Mouse (Mus musculus): ENCODE data around the gene Nr1h2. TPM values are rescaled to one million over a fixed set of nuclear protein-coding genes. Genes with fewer than 3 reads are reported as not detected.
A peak's percentile ranks its signal among the peaks of the same experiment; 100 is the strongest.

The Nr1h2 gene
- polyA plus RNA-seq, 1 experiment from 2014 or later = 62.0 TPM

DNA sequence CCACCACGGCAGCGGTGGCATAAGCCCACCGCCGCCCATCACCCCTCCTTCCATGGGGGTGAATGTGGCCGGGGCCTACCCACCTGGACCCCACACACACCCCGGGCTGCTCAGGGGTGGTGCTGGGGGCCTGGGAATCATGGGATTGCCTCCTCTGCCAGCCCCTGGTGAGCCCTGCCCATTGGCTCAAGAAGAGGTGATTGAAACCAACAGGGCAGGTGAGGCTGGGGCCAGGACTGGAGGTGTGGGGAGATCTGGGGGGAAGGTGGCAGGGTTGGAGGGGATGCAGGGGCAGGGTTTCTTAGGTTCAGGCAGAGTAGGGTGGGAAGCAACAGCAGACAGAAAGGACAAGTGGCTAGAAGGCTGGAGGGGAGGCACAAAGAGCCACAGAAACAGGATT lies 42.3 kb upstream of the Nr1h2 start:
- Histone ChIP-seq H3K36me3 (ENCODE audit: control insufficient read depth, insufficient read depth, low read length) (peaks cover 4% of the 10 kb centered on the region; the same call in 1 of the 2 replicates), H3K27me3 (ENCODE audit: control insufficient read depth, insufficient read depth, low read length) (peaks cover 21% of the 10 kb centered on the region), H3K9ac (replicated peaks; ENCODE audit: low read length) (no peak overlapping the region), H3K4me3 (replicated peaks; ENCODE audit: low read depth, low read length) (no peak overlapping the region), H3K9me3 (ENCODE audit: control insufficient read depth, low read length) (no peaks in the 10 kb centered on the region), H3K4me2 (ENCODE audit: low read length) (no peak overlapping the region), H3K4me1 (ENCODE audit: control insufficient read depth, insufficient read depth, low read length) (peaks cover 25% of the 10 kb centered on the region), H3K27ac (replicated peaks; ENCODE audit: low read depth, low read length) (no peak overlapping the region)
- WGBS = 96% methylated on average over 6 of the region's 6 CpGs
- ATAC-seq (ENCODE audit: low FRiP score, low TSS enrichment) = no peak
- no peak for DNase-seq

DNA sequence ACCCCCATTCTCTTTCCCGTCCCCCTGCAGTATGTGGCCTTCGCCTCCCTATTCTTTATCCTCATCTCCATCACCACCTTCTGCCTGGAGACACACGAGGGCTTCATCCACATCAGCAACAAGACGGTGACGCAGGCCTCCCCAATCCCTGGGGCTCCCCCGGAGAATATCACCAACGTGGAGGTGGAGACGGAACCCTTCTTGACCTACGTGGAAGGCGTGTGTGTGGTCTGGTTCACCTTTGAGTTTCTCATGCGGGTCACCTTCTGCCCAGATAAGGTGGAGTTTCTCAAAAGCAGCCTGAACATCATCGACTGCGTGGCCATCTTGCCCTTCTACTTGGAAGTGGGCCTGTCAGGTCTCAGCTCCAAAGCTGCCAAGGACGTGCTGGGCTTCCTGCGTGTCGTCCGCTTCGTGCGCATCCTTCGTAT lies 41.4 kb upstream of the Nr1h2 start:
- DNase-seq (no peak), ATAC-seq (ENCODE audit: low FRiP score, low TSS enrichment) (no peak)
- no peak overlapping the region for H3K4me3 ChIP-seq (replicated peaks; ENCODE audit: low read depth, low read length)
- no peak overlapping the region for H3K9ac ChIP-seq (replicated peaks; ENCODE audit: low read length)
- H3K4me1 ChIP-seq (ENCODE audit: control insufficient read depth, insufficient read depth, low read length) = peaks cover 25% of the 10 kb centered on the region
- 0 out of 2 replicates have a peak overlapping the region, but pooled peaks have one; percentile 74 for H3K27ac ChIP-seq (replicated peaks; ENCODE audit: low read depth, low read length)
- no peaks in the 10 kb centered on the region for H3K9me3 ChIP-seq (ENCODE audit: control insufficient read depth, low read length)
- 94% methylated on average over 20 of the region's 20 CpGs for WGBS
- H3K36me3 ChIP-seq (ENCODE audit: control insufficient read depth, insufficient read depth, low read length) = peaks cover 4% of the 10 kb centered on the region; the same call in 1 of the 2 replicates
- H3K27me3 ChIP-seq (ENCODE audit: control insufficient read depth, insufficient read depth, low read length) = peaks cover 19% of the 10 kb centered on the region
- H3K4me2 ChIP-seq (ENCODE audit: low read length) = no peak overlapping the region

DNA sequence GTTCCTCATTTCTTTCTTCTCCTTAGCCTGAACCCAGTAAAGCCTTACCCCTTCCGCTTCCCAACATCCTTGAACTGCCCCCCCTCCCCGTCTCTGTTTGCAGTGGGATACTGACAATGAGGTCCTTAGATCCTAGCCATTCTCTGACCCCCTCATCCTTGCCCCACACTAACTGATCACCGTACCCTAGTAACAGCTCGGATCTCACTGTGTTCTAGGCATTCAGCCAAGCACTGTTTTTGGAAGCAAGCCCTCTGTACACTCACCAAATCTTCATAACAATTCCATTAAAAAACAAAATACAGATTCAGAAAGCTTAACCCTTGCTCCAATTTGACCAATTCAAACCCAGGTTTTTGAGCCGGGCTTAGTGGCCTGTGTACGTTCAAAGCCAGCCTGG lies 40.5 kb upstream of the Nr1h2 start:
- Histone ChIP-seq H3K27ac (replicated peaks; ENCODE audit: low read depth, low read length) (peak overlapping the region; percentile 74), H3K4me1 (ENCODE audit: control insufficient read depth, insufficient read depth, low read length) (peaks cover 32% of the 10 kb centered on the region), H3K9me3 (ENCODE audit: control insufficient read depth, low read length) (no peaks in the 10 kb centered on the region), H3K4me2 (ENCODE audit: low read length) (peak overlapping the region; percentile 96), H3K36me3 (ENCODE audit: control insufficient read depth, insufficient read depth, low read length) (peaks cover 4% of the 10 kb centered on the region; the same call in 1 of the 2 replicates), H3K9ac (replicated peaks; ENCODE audit: low read length) (peak overlapping the region; percentile 55), H3K4me3 (replicated peaks; ENCODE audit: low read depth, low read length) (peak overlapping the region; percentile 66), H3K27me3 (ENCODE audit: control insufficient read depth, insufficient read depth, low read length) (peaks cover 19% of the 10 kb centered on the region)
- ATAC-seq (ENCODE audit: low FRiP score, low TSS enrichment) (no peak), DNase-seq (peak; percentile 65)
- whole genome bisulfite sequencing = 41% methylated on average over 6 of the region's 6 CpGs

DNA sequence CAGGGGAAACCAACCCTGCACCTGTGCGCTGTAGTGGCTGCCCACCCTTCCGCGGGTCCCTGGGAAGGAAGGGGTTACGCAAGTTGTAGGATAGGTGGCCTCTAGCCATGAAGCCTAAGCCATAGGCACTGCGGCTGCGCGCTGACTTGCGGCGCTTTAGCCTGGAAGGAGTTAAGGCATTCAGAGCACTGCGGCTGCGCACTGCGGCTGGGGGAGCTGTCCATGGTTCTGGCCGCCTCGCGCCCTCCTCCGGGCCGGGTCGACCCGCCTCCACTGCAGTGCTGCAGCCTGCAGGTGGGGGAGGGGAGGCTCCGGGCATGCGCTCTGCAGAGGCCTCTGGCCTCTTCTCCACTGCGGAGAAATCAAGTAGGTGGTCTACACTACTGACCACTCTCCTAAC lies 40.0 kb upstream of the Nr1h2 start:
- peak overlapping the region; percentile 55 for H3K9ac ChIP-seq (replicated peaks; ENCODE audit: low read length)
- WGBS = under 1% methylated on average over 22 of the region's 22 CpGs
- H3K4me1 ChIP-seq (ENCODE audit: control insufficient read depth, insufficient read depth, low read length) = peaks cover 35% of the 10 kb centered on the region
- peak overlapping the region; percentile 74 for H3K27ac ChIP-seq (replicated peaks; ENCODE audit: low read depth, low read length)
- H3K4me2 ChIP-seq (ENCODE audit: low read length) = peak overlapping the region; percentile 96
- H3K27me3 ChIP-seq (ENCODE audit: control insufficient read depth, insufficient read depth, low read length) = peaks cover 19% of the 10 kb centered on the region
- H3K36me3 ChIP-seq (ENCODE audit: control insufficient read depth, insufficient read depth, low read length) = peaks cover 4% of the 10 kb centered on the region; the same call in 1 of the 2 replicates
- DNase-seq (peak; percentile 97), ATAC-seq (ENCODE audit: low FRiP score, low TSS enrichment) (peak; percentile 63)
- no peaks in the 10 kb centered on the region for H3K9me3 ChIP-seq (ENCODE audit: control insufficient read depth, low read length)
- H3K4me3 ChIP-seq (replicated peaks; ENCODE audit: low read depth, low read length) = peak overlapping the region; percentile 66

DNA sequence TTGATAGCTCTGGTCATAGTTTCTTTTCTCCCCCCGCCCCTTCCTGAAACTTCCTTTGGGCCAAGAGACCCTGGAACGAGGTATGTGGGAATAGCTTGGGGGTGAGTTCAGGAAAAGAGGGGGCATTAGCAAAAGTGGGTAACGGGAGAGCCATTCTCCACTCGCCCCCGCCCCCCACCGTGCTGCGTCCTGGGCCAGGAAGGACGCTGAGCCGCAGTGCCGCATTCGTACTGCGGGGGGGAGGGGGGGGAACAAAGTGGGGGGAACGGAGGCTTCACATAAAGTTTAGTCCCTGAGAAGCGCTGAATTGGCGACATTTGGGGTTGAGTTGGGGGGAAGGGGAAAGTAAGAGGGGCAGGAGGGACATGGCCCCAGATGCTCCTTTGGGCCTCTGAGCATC lies 39.3 kb upstream of the Nr1h2 start:
- Histone ChIP-seq H3K4me2 (ENCODE audit: low read length) (peak overlapping the region; percentile 96), H3K36me3 (ENCODE audit: control insufficient read depth, insufficient read depth, low read length) (peaks cover 4% of the 10 kb centered on the region; the same call in 1 of the 2 replicates), H3K4me3 (replicated peaks; ENCODE audit: low read depth, low read length) (peak overlapping the region; percentile 66), H3K4me1 (ENCODE audit: control insufficient read depth, insufficient read depth, low read length) (peaks cover 40% of the 10 kb centered on the region), H3K27me3 (ENCODE audit: control insufficient read depth, insufficient read depth, low read length) (peaks cover 19% of the 10 kb centered on the region), H3K9me3 (ENCODE audit: control insufficient read depth, low read length) (no peaks in the 10 kb centered on the region), H3K27ac (replicated peaks; ENCODE audit: low read depth, low read length) (no peak overlapping the region), H3K9ac (replicated peaks; ENCODE audit: low read length) (no peak overlapping the region; the same call in 1 of the 2 replicates)
- WGBS = 1% methylated on average over 15 of the region's 15 CpGs
- ATAC-seq (ENCODE audit: low FRiP score, low TSS enrichment) = no peak
- no peak for DNase-seq

DNA sequence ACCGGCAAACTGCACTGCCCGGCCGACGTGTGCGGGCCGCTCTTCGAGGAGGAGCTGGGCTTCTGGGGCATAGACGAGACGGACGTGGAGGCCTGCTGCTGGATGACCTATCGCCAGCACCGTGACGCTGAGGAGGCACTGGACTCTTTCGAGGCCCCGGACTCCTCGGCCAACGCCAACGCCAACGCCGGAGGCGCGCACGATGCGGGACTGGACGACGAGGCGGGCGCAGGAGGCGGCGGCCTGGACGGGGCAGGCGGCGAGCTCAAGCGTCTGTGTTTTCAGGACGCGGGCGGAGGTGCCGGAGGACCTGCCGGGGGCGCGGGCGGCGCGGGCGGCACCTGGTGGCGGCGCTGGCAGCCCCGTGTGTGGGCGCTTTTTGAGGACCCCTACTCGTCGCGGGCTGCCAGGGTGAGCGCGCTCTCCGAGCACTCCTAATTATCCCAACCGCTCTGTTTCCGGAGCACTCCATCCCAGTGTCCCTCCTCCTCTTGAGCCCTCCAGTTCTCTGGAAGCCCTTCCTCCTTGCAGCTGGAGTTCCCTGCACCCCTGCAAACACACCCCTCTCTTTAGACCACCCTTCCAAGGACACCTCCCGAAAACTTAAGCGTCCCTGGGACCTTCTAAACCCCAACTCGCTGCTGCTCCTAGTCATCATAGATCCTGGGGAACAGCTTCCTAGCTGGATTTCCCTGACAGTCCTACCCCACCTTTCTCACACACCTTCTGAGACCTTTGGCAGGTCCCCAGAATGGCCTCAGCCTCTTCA lies 37.8 kb upstream of the Nr1h2 start:
- H3K27ac ChIP-seq (replicated peaks; ENCODE audit: low read depth, low read length) = peak overlapping the region; percentile 66; the same call in 1 of the 2 replicates
- under 1% methylated on average over 54 of the region's 60 CpGs for WGBS
- peak; percentile 48 for DNase-seq

DNA sequence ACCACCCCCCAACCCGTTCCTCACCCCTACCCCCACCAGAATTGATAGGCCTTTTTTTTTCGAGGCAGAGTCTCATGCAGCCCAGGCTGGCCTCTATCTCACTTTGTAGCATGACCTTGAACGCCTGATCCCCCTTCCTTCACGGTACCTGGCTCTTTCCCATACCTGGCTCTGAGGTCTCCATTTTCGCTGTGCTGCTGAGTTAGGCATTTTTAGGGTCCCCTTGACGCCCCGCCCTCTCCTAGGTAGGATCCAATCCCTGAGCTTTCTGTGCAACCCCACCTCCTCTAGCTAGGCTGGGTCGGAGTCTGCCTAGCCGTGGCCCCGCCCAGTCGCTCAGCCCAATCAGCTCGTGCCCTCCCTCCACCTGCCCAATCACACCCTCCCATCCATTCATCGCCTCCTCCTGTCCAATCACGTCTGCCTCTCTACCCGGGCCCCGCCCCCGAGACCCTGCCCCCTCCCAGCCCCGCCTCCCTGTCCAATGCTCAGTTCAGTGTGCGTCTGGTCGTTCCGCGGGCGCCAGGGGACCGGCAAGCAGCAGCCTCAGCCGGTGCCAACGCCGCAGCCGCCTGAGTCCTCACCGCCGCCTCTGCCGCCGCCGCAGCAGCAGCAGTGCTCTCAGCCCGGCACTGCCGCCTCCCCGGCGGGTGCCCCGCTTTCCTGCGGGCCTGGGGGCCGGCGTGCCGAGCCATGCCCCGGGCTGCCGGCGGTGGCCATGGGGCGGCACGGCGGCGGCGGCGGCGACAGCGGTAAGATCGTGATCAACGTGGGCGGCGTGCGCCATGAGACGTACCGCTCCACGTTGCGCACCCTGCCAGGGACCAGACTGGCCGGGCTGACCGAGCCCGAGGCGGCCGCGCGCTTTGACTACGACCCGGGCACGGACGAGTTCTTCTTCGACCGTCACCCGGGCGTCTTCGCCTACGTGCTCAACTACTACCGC lies 36.9 kb upstream of the Nr1h2 start, which contains the start of gene Kcnc3:
Gene Kcnc3, plus strand, starts transcription at position 263 of the 946 bp plus-strand sequence.
- ATAC-seq (ENCODE audit: low FRiP score, low TSS enrichment) (peak; percentile 92), DNase-seq (peak; percentile 96)
- H3K4me3 ChIP-seq (replicated peaks; ENCODE audit: low read depth, low read length) = peak within 1 kb of the TSS; percentile 66
- peak within 1 kb of the TSS; percentile 96 for H3K4me2 ChIP-seq (ENCODE audit: low read length)
- H3K36me3 ChIP-seq (ENCODE audit: control insufficient read depth, insufficient read depth, low read length) = no peaks in the 10 kb centered on the region
- peak within 1 kb of the TSS; percentile 66 for H3K27ac ChIP-seq (replicated peaks; ENCODE audit: low read depth, low read length)
- H3K27me3 ChIP-seq (ENCODE audit: control insufficient read depth, insufficient read depth, low read length) = peaks cover 21% of the 10 kb centered on the region
- peaks cover 50% of the 10 kb centered on the region for H3K4me1 ChIP-seq (ENCODE audit: control insufficient read depth, insufficient read depth, low read length)
- WGBS = under 1% methylated on average over 80 of the region's 80 CpGs
- peak within 1 kb of the TSS; percentile 66 for H3K9ac ChIP-seq (replicated peaks; ENCODE audit: low read length)
- no peaks in the 10 kb centered on the region for H3K9me3 ChIP-seq (ENCODE audit: control insufficient read depth, low read length)

More for the DNA sequence above, 37.8 kb upstream of the Nr1h2 start:
- no peak for ATAC-seq (ENCODE audit: low FRiP score, low TSS enrichment)
- H3K9me3 ChIP-seq (ENCODE audit: control insufficient read depth, low read length) = no peaks in the 10 kb centered on the region
- peak overlapping the region; percentile 96 for H3K4me2 ChIP-seq (ENCODE audit: low read length)
- H3K9ac ChIP-seq (replicated peaks; ENCODE audit: low read length) = peak overlapping the region; percentile 66
- H3K36me3 ChIP-seq (ENCODE audit: control insufficient read depth, insufficient read depth, low read length) = peaks cover 4% of the 10 kb centered on the region; the same call in 1 of the 2 replicates
- peaks cover 21% of the 10 kb centered on the region for H3K27me3 ChIP-seq (ENCODE audit: control insufficient read depth, insufficient read depth, low read length)
- H3K4me3 ChIP-seq (replicated peaks; ENCODE audit: low read depth, low read length) = peak overlapping the region; percentile 66
- peaks cover 50% of the 10 kb centered on the region for H3K4me1 ChIP-seq (ENCODE audit: control insufficient read depth, insufficient read depth, low read length)

DNA sequence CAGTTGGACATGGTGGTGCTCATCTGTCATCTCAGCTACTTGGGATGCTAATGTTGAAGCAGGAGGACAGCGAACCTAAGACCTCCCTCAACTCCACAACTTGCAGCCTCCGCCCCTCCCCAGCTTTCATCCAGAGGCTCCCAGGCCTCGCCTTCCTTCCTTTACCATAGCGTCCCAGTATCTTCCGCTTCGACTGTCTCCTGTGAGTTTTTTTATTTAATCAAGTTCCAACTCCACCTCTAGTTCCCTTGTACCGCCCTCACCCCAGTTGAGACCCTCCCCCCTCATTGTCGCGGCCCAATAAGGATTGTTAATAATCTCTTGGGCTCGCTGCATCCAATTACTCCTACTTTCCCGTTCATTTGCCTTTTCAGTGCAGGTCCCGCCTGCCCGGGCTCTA lies 36.2 kb upstream of the Nr1h2 start:
- H3K4me1 ChIP-seq (ENCODE audit: control insufficient read depth, insufficient read depth, low read length) = peaks cover 50% of the 10 kb centered on the region
- no peak overlapping the region for H3K27ac ChIP-seq (replicated peaks; ENCODE audit: low read depth, low read length)
- H3K4me3 ChIP-seq (replicated peaks; ENCODE audit: low read depth, low read length) = peak overlapping the region; percentile 66
- H3K27me3 ChIP-seq (ENCODE audit: control insufficient read depth, insufficient read depth, low read length) = peaks cover 21% of the 10 kb centered on the region
- H3K36me3 ChIP-seq (ENCODE audit: control insufficient read depth, insufficient read depth, low read length) = no peaks in the 10 kb centered on the region
- 3% methylated on average over 13 of the region's 13 CpGs for WGBS
- peak overlapping the region; percentile 96 for H3K4me2 ChIP-seq (ENCODE audit: low read length)
- DNase-seq = peak; percentile 45
- no peaks in the 10 kb centered on the region for H3K9me3 ChIP-seq (ENCODE audit: control insufficient read depth, low read length)
- no peak overlapping the region; the same call in 1 of the 2 replicates for H3K9ac ChIP-seq (replicated peaks; ENCODE audit: low read length)
- ATAC-seq (ENCODE audit: low FRiP score, low TSS enrichment) = no peak
